Mouse (Mus musculus): ENCODE data around the gene Ptprm. TPM values are rescaled to one million over a fixed set of nuclear protein-coding genes. Genes with fewer than 3 reads are reported as not detected.

Ptprm gene
- polyA plus RNA-seq, 1 experiment from 2014 or later: 16.5 TPM

DNA sequence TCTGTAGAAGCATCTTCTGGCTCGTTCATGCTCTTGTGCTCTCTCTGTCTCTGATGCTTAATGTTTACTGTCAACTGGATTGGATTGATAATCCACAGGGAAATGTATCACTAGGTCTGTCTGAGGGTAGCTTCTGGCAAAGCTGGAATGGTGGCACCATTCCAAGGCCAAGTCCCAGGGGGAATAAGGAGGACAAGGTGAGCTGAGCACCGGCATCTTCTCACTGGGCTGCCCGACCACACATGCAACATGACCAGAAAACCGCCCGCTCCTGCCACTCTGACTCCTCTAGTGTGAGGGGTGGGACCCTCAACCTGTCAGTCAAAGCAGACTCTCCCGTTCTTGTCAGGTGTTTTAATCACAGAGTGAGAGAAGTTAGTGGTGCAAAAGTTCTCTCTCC lies 445.3 kb downstream of the Ptprm start:
- Histone ChIP-seq H3K36me3 (no peaks in the 10 kb centered on the region), H3K4me3 (no peak overlapping the region), H3K4me1 (0 out of 2 replicates have a peak, but pooled peaks cover 2% of the 10 kb centered on the region), H3K9ac (no peak overlapping the region), H3K27me3 (no peaks in the 10 kb centered on the region), H3K27ac (no peak overlapping the region), H3K4me2 (replicated peaks) (no peak overlapping the region), H3K9me3 (replicated peaks) (no peaks in the 10 kb centered on the region)
- ATAC-seq (ENCODE audit: low FRiP score): no peak
- 87% methylated on average over 6 of the region's 6 CpGs for WGBS

DNA sequence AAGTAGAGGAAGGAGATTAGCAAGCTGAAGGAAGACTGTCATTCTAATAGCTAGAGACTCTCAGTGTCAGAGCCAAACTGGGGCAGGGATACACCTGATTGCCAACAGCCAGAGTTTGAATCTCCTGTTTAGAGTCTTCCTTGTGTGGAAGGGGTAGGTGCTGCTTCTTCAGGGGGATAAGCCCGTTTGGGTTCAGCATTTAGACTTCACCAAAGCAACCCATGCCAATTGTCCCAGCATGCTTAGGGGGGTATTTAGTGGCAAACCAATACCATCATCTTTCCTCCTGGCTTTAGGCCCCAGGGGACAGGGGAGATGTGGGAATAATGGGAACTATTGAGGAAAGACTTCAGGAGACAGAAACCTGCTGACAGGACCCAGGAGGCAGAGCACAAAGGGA lies 460.1 kb downstream of the Ptprm start:
- no peak overlapping the region for H3K4me2 ChIP-seq (replicated peaks)
- H3K36me3 ChIP-seq: no peaks in the 10 kb centered on the region
- no peak overlapping the region for H3K9ac ChIP-seq
- 0 out of 2 replicates have a peak, but pooled peaks cover 4% of the 10 kb centered on the region for H3K4me1 ChIP-seq
- no peak overlapping the region for H3K27ac ChIP-seq
- H3K4me3 ChIP-seq: no peak overlapping the region
- ATAC-seq (ENCODE audit: low FRiP score): no peak
- no peaks in the 10 kb centered on the region for H3K27me3 ChIP-seq
- WGBS: 62% methylated on average over 1 of the region's 1 CpGs
- no peaks in the 10 kb centered on the region for H3K9me3 ChIP-seq (replicated peaks)

DNA sequence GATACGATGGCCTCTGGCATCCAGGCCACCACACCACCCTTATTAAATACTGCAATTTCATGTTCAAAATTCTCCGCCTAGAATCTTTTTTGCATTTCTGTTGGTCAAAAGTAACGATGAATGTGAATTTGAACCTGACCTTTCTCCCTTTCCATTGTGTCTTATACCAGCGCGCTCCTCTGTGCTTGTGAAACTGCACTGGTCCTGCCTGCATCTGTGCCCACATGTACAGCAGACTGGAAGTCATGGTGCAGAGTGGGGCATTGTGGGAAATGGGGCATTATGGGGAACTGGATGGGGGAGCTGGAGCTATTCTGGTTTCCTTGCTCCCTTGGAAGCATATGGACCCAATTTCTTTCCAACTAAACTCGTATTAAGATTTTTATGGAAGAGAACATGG lies 462.3 kb downstream of the Ptprm start:
- H3K4me3 ChIP-seq: no peak overlapping the region
- H3K9ac ChIP-seq: no peak overlapping the region
- no peaks in the 10 kb centered on the region for H3K27me3 ChIP-seq
- 0 out of 2 replicates have a peak overlapping the region, but pooled peaks have one; percentile 40 for H3K27ac ChIP-seq
- no peaks in the 10 kb centered on the region for H3K9me3 ChIP-seq (replicated peaks)
- 0 out of 2 replicates have a peak, but pooled peaks cover 4% of the 10 kb centered on the region for H3K4me1 ChIP-seq
- no peaks in the 10 kb centered on the region for H3K36me3 ChIP-seq
- ATAC-seq (ENCODE audit: low FRiP score): no peak
- 88% methylated on average over 6 of the region's 6 CpGs for WGBS
- H3K4me2 ChIP-seq (replicated peaks): no peak overlapping the region

DNA sequence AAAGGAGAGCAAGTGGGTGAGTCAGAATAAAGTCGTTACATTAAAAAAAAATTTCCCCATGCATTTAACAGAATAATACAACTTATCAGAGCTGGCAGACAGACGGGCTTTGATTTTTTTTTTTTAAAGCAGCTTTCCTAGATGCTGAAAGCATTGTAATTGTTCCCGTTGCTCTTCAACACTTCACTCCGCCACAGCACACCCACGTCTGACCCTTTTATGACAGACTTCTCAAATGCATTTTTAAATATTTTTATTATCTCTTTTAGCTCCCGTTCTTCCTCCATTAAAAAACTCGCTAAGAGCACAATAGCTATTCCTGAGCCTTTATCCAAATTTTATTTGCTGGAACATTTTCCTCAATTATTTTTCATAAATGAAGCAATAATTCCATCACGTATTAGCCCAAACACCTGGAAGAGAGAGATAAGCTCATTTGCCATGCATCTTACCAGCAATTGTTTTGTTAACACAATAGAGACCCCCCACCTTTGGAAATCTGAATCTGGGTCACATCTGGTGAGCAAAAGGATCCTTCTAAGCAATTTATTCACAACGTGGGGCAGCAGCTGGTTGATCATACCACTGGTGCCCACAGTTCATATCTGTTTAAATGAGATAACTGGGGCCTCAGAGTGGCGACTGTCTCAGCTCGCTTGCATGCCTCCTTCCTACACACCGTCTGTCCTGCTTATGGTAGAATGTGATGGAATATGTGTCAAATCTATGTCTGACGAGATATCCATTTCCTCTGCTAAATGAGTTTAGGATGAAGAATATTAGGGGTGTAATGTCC lies 463.0 kb downstream of the Ptprm start:
- ATAC-seq (ENCODE audit: low FRiP score): peak; percentile 82
- Histone ChIP-seq H3K9ac (no peak overlapping the region), H3K4me1 (0 out of 2 replicates have a peak, but pooled peaks cover 4% of the 10 kb centered on the region), H3K27me3 (no peaks in the 10 kb centered on the region), H3K9me3 (replicated peaks) (no peaks in the 10 kb centered on the region), H3K4me2 (replicated peaks) (no peak overlapping the region), H3K4me3 (no peak overlapping the region), H3K36me3 (no peaks in the 10 kb centered on the region), H3K27ac (no peak overlapping the region)
- 60% methylated on average over 13 of the region's 13 CpGs for WGBS

DNA sequence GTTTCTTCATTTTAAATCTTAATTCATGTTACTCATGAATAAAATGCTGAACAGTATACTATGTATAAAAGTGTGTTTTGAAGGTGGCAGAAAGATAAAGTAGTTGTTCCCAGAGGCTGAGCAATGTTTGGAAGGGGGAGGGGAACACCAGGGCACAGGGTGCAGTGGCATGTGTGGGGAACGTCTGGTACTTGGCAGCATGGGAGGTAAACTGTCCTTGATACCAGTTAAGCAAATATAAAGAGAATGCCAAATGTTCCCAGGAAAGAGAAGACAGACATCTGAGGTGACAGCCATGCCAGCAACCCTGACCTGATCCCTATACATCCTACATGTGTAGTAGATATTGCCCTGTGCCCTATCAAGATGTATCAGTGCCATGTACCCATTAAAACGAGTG lies 472.0 kb downstream of the Ptprm start:
- 79% methylated on average over 2 of the region's 2 CpGs for WGBS
- Histone ChIP-seq H3K4me3 (no peak overlapping the region), H3K9me3 (replicated peaks) (no peaks in the 10 kb centered on the region), H3K27me3 (no peaks in the 10 kb centered on the region), H3K4me1 (no peaks in the 10 kb centered on the region), H3K9ac (no peak overlapping the region), H3K4me2 (replicated peaks) (no peak overlapping the region), H3K36me3 (no peaks in the 10 kb centered on the region), H3K27ac (no peak overlapping the region)
- no peak for ATAC-seq (ENCODE audit: low FRiP score)

DNA sequence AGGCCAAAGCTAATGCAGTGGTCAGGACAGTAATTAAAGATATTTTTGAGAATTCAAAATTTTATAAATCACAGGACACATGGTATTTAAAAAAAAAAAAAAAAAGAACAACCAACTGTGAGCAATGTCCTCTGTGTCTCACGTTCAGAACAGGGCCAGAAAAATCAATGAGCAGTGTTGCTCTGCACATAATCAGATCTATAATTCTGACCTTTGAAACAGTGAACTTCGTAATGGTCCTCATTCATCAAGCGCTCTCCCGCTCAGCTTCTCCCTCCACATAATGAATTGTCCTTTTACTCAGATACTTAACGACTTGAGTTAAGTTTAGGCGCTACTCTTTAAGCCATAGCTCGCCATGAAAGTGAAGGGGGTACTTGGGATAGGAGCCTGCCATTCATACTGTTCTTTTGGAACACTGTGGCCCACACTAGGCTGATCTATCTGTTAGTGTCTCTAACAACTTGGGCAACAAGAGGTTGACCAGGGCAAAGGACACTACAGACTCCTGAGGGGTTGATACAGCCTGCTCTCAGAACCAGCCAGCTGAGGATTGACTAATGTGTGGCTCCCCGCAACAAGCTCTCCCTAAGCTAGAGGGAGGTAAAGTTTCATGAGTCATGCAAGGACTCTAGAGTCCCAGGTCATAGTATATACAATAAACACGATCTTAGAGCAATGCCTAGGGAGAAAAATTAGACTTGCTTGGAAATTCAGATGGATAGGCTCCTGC lies 473.1 kb downstream of the Ptprm start:
- 89% methylated on average over 9 of the region's 9 CpGs for WGBS
- no peak overlapping the region for H3K4me2 ChIP-seq (replicated peaks)
- H3K27ac ChIP-seq: no peak overlapping the region
- no peak overlapping the region for H3K9ac ChIP-seq
- ATAC-seq (ENCODE audit: low FRiP score): no peak
- H3K27me3 ChIP-seq: no peaks in the 10 kb centered on the region
- no peak overlapping the region for H3K4me3 ChIP-seq
- no peaks in the 10 kb centered on the region for H3K36me3 ChIP-seq
- H3K9me3 ChIP-seq (replicated peaks): no peaks in the 10 kb centered on the region
- no peaks in the 10 kb centered on the region for H3K4me1 ChIP-seq

DNA sequence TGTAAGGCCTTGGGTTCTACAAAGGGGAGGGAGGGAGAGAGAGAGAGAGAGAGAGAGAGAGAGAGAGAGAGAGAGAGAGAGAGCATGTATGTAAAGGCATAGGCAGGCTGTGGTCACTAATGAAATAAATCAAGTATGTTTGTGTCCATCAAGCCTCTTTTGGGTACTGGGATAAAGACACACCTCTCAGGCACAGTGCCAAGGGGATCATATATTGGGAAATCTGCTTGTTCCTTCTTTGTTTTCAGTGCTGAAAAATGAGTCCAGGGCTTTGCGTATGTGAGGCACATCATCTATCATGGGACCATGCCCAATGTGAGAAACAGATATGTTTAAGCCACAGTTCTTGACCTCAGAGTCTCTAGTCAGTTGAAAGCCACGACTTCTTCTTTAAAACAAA lies 475.1 kb downstream of the Ptprm start:
- Histone ChIP-seq H3K9ac (no peak overlapping the region), H3K4me3 (no peak overlapping the region), H3K36me3 (no peaks in the 10 kb centered on the region), H3K4me2 (replicated peaks) (no peak overlapping the region), H3K27ac (no peak overlapping the region), H3K27me3 (no peaks in the 10 kb centered on the region), H3K9me3 (replicated peaks) (no peaks in the 10 kb centered on the region), H3K4me1 (0 out of 2 replicates have a peak, but pooled peaks cover 3% of the 10 kb centered on the region)
- ATAC-seq (ENCODE audit: low FRiP score): no peak
- WGBS: 78% methylated on average over 2 of the region's 2 CpGs

DNA sequence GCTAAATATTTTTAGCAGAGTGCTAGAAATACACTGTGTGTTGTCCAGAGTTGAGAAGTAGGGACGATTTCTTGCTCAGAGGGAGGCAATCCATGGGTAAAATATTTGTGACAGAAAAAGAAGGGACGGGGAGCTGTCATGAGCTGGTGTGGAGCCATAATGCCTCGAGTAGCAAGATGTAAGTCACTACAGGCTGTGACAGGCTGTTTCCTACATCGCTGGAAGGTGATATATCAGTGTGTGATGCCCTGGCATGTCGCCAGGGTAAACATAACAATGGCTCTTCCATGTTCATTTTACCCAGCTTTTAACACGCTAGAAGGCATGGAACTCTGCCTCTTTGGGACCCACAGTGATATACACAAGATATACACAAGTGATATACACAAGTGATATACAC lies 476.7 kb downstream of the Ptprm start:
- no peak overlapping the region for H3K4me2 ChIP-seq (replicated peaks)
- H3K27me3 ChIP-seq: no peaks in the 10 kb centered on the region
- no peak overlapping the region for H3K27ac ChIP-seq
- H3K9me3 ChIP-seq (replicated peaks): no peaks in the 10 kb centered on the region
- H3K4me1 ChIP-seq: peaks cover 13% of the 10 kb centered on the region
- H3K9ac ChIP-seq: no peak overlapping the region
- no peak overlapping the region for H3K4me3 ChIP-seq
- ATAC-seq (ENCODE audit: low FRiP score): no peak
- H3K36me3 ChIP-seq: no peaks in the 10 kb centered on the region
- WGBS: 73% methylated on average over 6 of the region's 6 CpGs

DNA sequence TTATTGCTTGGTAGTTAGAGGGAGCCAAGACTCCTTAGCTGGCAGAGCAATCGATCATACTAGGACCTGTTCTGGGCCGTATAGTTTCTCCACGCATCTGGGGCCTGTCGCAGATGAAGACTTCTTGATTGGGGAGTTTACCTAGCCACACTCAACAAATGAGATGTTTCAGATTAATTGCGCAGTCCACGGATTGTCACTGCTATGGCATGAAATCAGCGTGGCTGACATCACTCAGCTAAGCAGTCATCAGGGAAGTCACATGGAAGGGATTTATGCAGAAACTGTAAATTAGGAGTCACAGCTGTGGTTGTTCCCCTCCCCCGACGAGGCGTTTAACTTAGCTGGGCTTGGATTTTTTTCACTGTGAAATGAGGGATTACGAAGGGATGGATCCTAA lies 479.4 kb downstream of the Ptprm start:
- peak; percentile 72 for ATAC-seq (ENCODE audit: low FRiP score)
- WGBS: 73% methylated on average over 11 of the region's 11 CpGs
- Histone ChIP-seq H3K4me3 (no peak overlapping the region), H3K9me3 (replicated peaks) (no peaks in the 10 kb centered on the region), H3K9ac (no peak overlapping the region), H3K36me3 (no peaks in the 10 kb centered on the region), H3K27me3 (no peaks in the 10 kb centered on the region), H3K27ac (peak overlapping the region; percentile 52; the same call in 1 of the 2 replicates), H3K4me2 (replicated peaks) (no peak overlapping the region), H3K4me1 (peaks cover 13% of the 10 kb centered on the region)

DNA sequence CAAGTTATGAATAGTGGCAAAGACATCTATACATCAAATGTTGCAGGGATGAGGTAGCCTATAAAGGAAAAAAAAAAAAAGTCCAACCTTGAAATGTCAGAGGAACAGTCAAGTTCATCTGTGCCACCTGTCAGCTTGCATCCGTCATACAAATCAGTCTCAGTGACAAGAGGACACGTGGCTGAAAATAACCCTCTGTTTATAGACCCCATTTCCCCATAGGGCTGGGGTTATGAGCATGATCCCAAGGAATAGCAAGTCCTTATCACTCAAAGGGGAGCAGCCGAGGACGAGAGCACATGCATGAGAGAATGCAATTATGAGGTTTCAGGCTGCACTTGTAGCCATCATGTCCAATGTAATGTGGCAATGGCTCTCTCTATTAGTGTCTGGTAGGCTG lies 482.9 kb downstream of the Ptprm start:
- 75% methylated on average over 4 of the region's 4 CpGs for WGBS
- no peak for ATAC-seq (ENCODE audit: low FRiP score)
- Histone ChIP-seq H3K9me3 (replicated peaks) (no peaks in the 10 kb centered on the region), H3K27ac (no peak overlapping the region), H3K27me3 (no peaks in the 10 kb centered on the region), H3K36me3 (no peaks in the 10 kb centered on the region), H3K9ac (no peak overlapping the region), H3K4me2 (replicated peaks) (no peak overlapping the region), H3K4me1 (peaks cover 16% of the 10 kb centered on the region), H3K4me3 (no peak overlapping the region)

DNA sequence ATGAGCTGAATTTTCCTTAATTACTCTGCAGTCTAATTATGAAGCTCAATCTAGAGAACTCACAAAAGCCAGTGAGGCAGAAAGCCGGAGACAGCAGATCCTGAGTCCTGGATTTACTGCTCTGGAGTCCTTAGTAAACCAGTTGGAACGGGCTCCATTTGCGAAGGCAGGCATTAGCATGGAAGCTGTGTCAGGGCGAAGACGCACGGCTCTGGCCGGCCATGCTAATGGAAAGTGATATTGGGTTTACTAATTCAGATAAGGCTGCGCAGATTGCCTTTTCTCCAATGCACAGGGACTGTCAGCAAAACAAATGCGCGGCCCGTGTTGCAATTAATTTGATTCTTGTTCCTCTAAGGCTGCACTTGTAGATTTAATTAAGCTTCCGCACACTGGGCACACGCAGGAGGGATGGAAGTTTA lies 484.7 kb downstream of the Ptprm start:
- peak overlapping the region; percentile 66 for H3K27ac ChIP-seq
- H3K36me3 ChIP-seq: no peaks in the 10 kb centered on the region
- peak; percentile 69 for ATAC-seq (ENCODE audit: low FRiP score)
- WGBS: 63% methylated on average over 13 of the region's 13 CpGs
- no peaks in the 10 kb centered on the region for H3K27me3 ChIP-seq
- no peak overlapping the region for H3K4me3 ChIP-seq
- H3K4me2 ChIP-seq (replicated peaks): 0 out of 2 replicates have a peak overlapping the region, but pooled peaks have one; percentile 6
- H3K9me3 ChIP-seq (replicated peaks): no peaks in the 10 kb centered on the region
- H3K4me1 ChIP-seq: peaks cover 13% of the 10 kb centered on the region
- H3K9ac ChIP-seq: no peak overlapping the region

DNA sequence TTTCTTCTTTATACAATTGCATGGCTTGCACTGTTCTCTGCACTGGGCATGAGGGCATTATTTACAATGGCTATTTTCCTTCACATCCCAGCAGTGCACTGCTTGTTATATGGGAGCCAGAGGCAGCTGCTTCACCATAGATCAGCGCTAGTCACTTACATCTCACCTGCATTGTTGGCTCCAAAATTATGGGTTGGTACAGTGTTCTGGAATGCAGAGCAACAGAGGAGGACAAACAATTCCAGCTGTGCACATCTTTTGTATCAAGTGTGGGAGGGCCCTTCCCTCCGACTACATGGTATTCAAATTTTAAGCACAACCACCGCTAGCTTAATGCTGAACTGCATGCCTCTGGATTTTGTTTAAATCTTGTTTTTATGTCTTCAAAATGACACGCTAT lies 489.8 kb downstream of the Ptprm start:
- no peaks in the 10 kb centered on the region for H3K36me3 ChIP-seq

More for the DNA sequence above, 489.8 kb downstream of the Ptprm start:
- Histone ChIP-seq H3K4me1 (0 out of 2 replicates have a peak, but pooled peaks cover 3% of the 10 kb centered on the region), H3K9me3 (replicated peaks) (no peaks in the 10 kb centered on the region), H3K27ac (no peak overlapping the region), H3K9ac (no peak overlapping the region), H3K4me2 (replicated peaks) (no peak overlapping the region), H3K4me3 (no peak overlapping the region), H3K27me3 (no peaks in the 10 kb centered on the region)
- WGBS: 54% methylated on average over 4 of the region's 4 CpGs
- no peak for ATAC-seq (ENCODE audit: low FRiP score)

Measured in hindbrain, embryonic 12.5 days (tissue).